Mouse (Mus musculus) myocyte (in vitro differentiated cells): ENCODE measurements around the gene Terf2.

ENCODE experiments used
- E2F4 ChIP-seq: IDR thresholded peaks from one replicate; pipeline ENCODE4 v1.6.1; 2011; ENCODE audit warnings: mild to moderate bottlenecking, control low read depth, moderate library complexity; ENCODE audit not compliant: insufficient read depth
- MAX ChIP-seq: IDR thresholded peaks from one replicate; pipeline ENCODE4 v1.6.1; 2011; ENCODE audit warnings: low read depth, mild to moderate bottlenecking, control low read depth
- MYOD1 ChIP-seq, 3 experiments: IDR thresholded peaks; one replicate each; pipeline ENCODE4 v1.6.1; 2011; ENCODE audit warnings: control low read depth in 2 of 3, low read depth in 2 of 3, mild to moderate bottlenecking in 2 of 3, moderate library complexity in 1 of 3; ENCODE audit not compliant: insufficient read length in 2 of 3, control insufficient read depth in 1 of 3
- MYOG ChIP-seq, 3 experiments: IDR thresholded peaks; one replicate each; pipeline ENCODE4 v1.6.1; 2011; ENCODE audit warnings: control low read depth in 2 of 3, low read depth in 2 of 3, mild to moderate bottlenecking in 2 of 3; ENCODE audit not compliant: insufficient read length in 2 of 3, control insufficient read depth in 1 of 3, insufficient read depth in 1 of 3
- POLR2A ChIP-seq: IDR thresholded peaks from one replicate; pipeline ENCODE4 v1.6.1; 2011; ENCODE audit warnings: low read depth, mild to moderate bottlenecking, control low read depth, moderate library complexity; ENCODE audit not compliant: insufficient read length
- POLR2AphosphoS2 ChIP-seq: IDR thresholded peaks from one replicate; pipeline ENCODE4 v1.6.1; 2011; ENCODE audit warnings: low read depth, control low read depth; ENCODE audit not compliant: insufficient read length
- REST ChIP-seq: IDR thresholded peaks from one replicate; pipeline ENCODE4 v1.6.1; 2011; ENCODE audit warnings: mild to moderate bottlenecking, control low read depth, moderate library complexity; ENCODE audit not compliant: insufficient read depth, insufficient read length
- TCF12 ChIP-seq: IDR thresholded peaks from one replicate; pipeline ENCODE4 v1.6.1; 2011; ENCODE audit warnings: mild to moderate bottlenecking, control low read depth; ENCODE audit not compliant: poor library complexity, insufficient read depth, severe bottlenecking
- USF1 ChIP-seq: IDR thresholded peaks from one replicate; pipeline ENCODE4 v1.6.1; 2011; ENCODE audit warnings: low read depth, mild to moderate bottlenecking, control low read depth, moderate library complexity

DNA sequence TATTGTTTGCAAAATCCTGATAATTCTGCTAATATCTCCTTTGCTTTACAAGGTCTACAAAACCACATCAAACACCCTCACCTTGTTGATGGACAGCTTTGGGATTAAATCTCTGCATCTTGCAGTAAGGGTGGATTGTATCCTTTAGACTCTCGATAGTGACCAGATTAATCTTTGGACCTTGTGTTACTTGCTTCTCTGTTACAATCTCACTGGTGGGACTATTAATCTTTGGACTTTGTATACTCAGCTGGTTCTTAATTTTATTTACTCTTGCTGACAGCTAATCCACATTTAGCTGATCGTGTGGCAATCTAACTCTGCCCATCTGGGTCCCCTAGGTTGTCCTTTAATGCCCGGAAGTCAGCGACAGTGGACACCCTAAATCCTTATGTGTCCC, 46.2 kb upstream of the Terf2 start:
- TF ChIP-seq POLR2A: no peak
- no peak for TF ChIP-seq MYOG (IDR thresholded peaks at IDR 0.05; ENCODE audit: control insufficient read depth in 1 of 3, insufficient read depth in 1 of 3, insufficient read length in 2 of 3, low read depth in 2 of 3)
- TF ChIP-seq USF1: no peak
- no peak for TF ChIP-seq POLR2AphosphoS2
- no peak for TF ChIP-seq MAX
- no peak for TF ChIP-seq TCF12
- TF ChIP-seq MYOD1 (IDR thresholded peaks at IDR 0.05; ENCODE audit: control insufficient read depth in 1 of 3, insufficient read length in 2 of 3, low read depth in 2 of 3): no peak
- no peak for TF ChIP-seq REST
- no peak for TF ChIP-seq E2F4
